In the genomic region with DNA sequence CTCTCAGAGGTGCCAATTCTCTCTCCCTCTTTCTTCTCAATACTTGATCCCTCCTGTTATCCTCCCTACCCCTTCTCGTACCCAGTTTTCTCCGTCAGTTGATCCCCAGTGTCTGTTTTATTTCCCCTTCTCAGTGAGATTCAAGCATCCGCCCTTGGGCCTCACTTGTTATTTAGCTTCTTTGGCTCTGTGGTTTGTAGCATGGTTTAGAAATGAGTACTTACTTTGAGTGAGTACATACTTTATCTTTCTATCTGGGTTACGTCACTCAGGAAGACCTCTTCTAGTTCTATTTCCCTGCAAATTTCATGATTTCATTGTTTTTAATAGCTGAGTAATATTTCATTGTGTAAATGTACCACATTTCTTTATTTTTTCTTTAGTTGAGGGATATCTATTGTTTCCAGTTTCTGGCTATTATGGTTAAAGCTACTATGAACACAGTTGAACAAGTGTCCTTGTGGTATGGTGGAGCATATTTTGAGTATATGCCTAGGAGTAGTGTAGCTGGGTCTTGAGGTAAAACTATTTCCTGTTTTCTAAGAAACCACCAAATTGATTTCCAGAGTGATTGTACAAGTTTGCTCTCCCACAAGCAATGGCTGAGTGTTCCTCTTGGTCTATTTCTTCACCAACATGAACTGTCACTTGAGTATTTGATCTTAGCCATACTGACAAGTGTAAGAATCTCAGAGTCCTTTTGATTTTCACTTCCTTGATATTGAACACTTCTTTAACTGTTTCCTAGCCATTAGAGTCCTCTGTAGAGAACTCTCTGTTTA, we compare ENCODE assay signal across 22 mouse cellular contexts. TPM values are rescaled to one million over a fixed set of nuclear protein-coding genes. Genes with fewer than 3 reads are reported as not detected.
A peak's percentile ranks its signal among the peaks of the same experiment; 100 is the strongest.
DNase-seq lines count a peak whose midpoint lies in the region; ATAC-seq and TF ChIP-seq lines count a peak whose summit lies in the region.
"Had no signal": no experiment of that assay in that cellular context is flagged by ENCODE, and none has a peak within 500 bp of the region (broad histone marks: within the 10 kb centered on the region; RNA-seq: fewer than 3 reads in every experiment).

No protein-coding gene starts in this region.

- H3K4me1 ChIP-seq in MEL (ENCODE audit: control insufficient read depth in 1 of 2, insufficient read depth in 2 of 2, low read length in 2 of 2), result peaks cover 0 to 2% of the 10 kb centered on the region in 2 experiments; a peak in 1 of 4 replicates
- H3K4me1 ChIP-seq: embryonic facial prominence, embryonic 12.5 days; heart, embryonic 15.5 days; limb, embryonic 12.5 days; neural tube, embryonic 13.5 days had no signal

- no peaks in the 10 kb centered on the region for H3K9me3 ChIP-seq in MEL (replicated peaks; ENCODE audit: insufficient read depth, low read length)
- H3K9me3 ChIP-seq: embryonic facial prominence, embryonic 12.5 days; heart, embryonic 15.5 days; limb, embryonic 12.5 days; neural tube, embryonic 13.5 days had no signal

- TF ChIP-seq CTCF in MEL (IDR thresholded peaks at IDR 0.05 in 2 of 3, conservative IDR thresholded peaks at IDR 0.05 in 1 of 3; ENCODE audit: control insufficient read depth in 1 of 3, insufficient read depth in 1 of 3, low read depth in 2 of 3, low read length in 3 of 3, poor library complexity in 1 of 3, severe bottlenecking in 1 of 3), result no peak

- TF ChIP-seq POLR2A in MEL (IDR thresholded peaks at IDR 0.05; ENCODE audit: control insufficient read depth in 1 of 2, insufficient read depth in 1 of 2, low read depth in 1 of 2, low read length in 2 of 2, poor library complexity in 1 of 2), result no peak

- TF ChIP-seq RAD21 in MEL (IDR thresholded peaks at IDR 0.05; ENCODE audit: low read depth, low read length), result no peak

- peak in 1 of 2 experiments; percentile 20; a peak in 1 of 4 replicates for TF ChIP-seq EP300 in MEL (IDR thresholded peaks at IDR 0.05; ENCODE audit: low read depth in 1 of 2, low read length in 2 of 2)

- peak; percentile 94 for ATAC-seq in inflammation-experienced regulatory T-cells, adult 6 months
- ATAC-seq: forebrain, postnatal 0 days had no signal

- no peaks in the 10 kb centered on the region for H3K79me2 ChIP-seq in MEL (ENCODE audit: control insufficient read depth, insufficient read depth, low read length, poor library complexity)

- H3K4me3 ChIP-seq in MEL (ENCODE audit: control insufficient read depth in 1 of 2, insufficient read depth in 1 of 2, low read depth in 2 of 2, low read length in 2 of 2), result no peak overlapping the region
- H3K4me3 ChIP-seq: embryonic facial prominence, embryonic 12.5 days; heart, adult 2 months; heart, embryonic 15.5 days; layer of hippocampus, adult 2 months; limb, embryonic 12.5 days; neural tube, embryonic 13.5 days had no signal

- peak; percentile 13 to 31 for DNase-seq in spleen, postnatal 36 days (ENCODE audit: low spot score in 2 of 2)
- DNase-seq in spleen, adult 12 weeks (ENCODE audit: low spot score), result no peak
- peak; percentile 33 for DNase-seq in MEL (ENCODE audit: low read depth, low spot score)
- DNase-seq in thymus, postnatal 25 days, result peak; percentile 18
- no peak for DNase-seq in adrenal gland, adult 2 months
- no peak for DNase-seq in frontal cortex, postnatal 14 days (ENCODE audit: low spot score in 2 of 2)
- DNase-seq: adrenal gland, postnatal 10 days; cerebellum, adult 18-20 months; forebrain, postnatal 0 days; gastrocnemius, postnatal 10 days; heart, adult 2 months; kidney, adult 11 months; right cerebral cortex, postnatal 14 days had no signal

- H3K27me3 ChIP-seq in MEL (ENCODE audit: control insufficient read depth in 1 of 2, insufficient read depth in 2 of 2, low read length in 2 of 2), result no peaks in the 10 kb centered on the region
- H3K27me3 ChIP-seq: embryonic facial prominence, embryonic 12.5 days; heart, embryonic 15.5 days; limb, embryonic 12.5 days; neural tube, embryonic 13.5 days had no signal

- H3K9ac ChIP-seq in MEL (ENCODE audit: control insufficient read depth, low read depth, low read length, poor library complexity, severe bottlenecking), result no peak overlapping the region
- H3K9ac ChIP-seq: embryonic facial prominence, embryonic 12.5 days; forebrain, postnatal 0 days; heart, embryonic 15.5 days; hindbrain, embryonic 14.5 days; limb, embryonic 12.5 days; liver, embryonic 14.5 days; neural tube, embryonic 13.5 days had no signal

- no peak overlapping the region for H3K27ac ChIP-seq in MEL (ENCODE audit: control insufficient read depth, low read depth, low read length)
- H3K27ac ChIP-seq: embryonic facial prominence, embryonic 12.5 days; heart, adult 2 months; heart, embryonic 15.5 days; hindbrain, embryonic 14.5 days; kidney, postnatal 0 days; layer of hippocampus, adult 2 months; limb, embryonic 12.5 days; liver, embryonic 14.5 days; neural tube, embryonic 13.5 days had no signal

- peaks cover 0 to 2% of the 10 kb centered on the region in 2 experiments; a peak in 2 of 4 replicates for H3K36me3 ChIP-seq in MEL (ENCODE audit: control insufficient read depth in 1 of 2, insufficient read depth in 2 of 2, low read length in 2 of 2)
- H3K36me3 ChIP-seq: neural tube, embryonic 13.5 days had no signal

TF ChIP-seq in MEL, 35 proteins besides CTCF, POLR2A, EP300 and RAD21:
- TF ChIP-seq GABPA (IDR thresholded peaks at IDR 0.05; ENCODE audit: low read depth, low read length) (no peak), SIN3A (IDR thresholded peaks at IDR 0.05; ENCODE audit: low read length) (0 out of 2 replicates have a peak, but pooled peaks have one; percentile 25), NRF1 (IDR thresholded peaks at IDR 0.05; ENCODE audit: insufficient read depth, low read depth, low read length, poor library complexity, severe bottlenecking) (no peak), CHD1 (IDR thresholded peaks at IDR 0.05; ENCODE audit: low read depth, low read length) (no peak), MXI1 (IDR thresholded peaks at IDR 0.05; ENCODE audit: low read depth, low read length) (no peak)

RNA-seq across cellular contexts. Expression of gene Eri2, which starts 42.3 kb away (rescaled TPM):
- total RNA-seq in MEL (2012; rRNA removed), result 9.4 and 10.6 TPM in 2 replicates
- 10 to 100 TPM in 1 of 2 experiments, not detected in 1; 11.0 TPM for polyA plus RNA-seq in MEL (2012; ENCODE audit: insufficient read depth in 1 of 2, insufficient read length in 2 of 2, low read depth in 1 of 2, low replicate concordance in 2 of 2, missing spikeins in 1 of 2)
- 10 to 100 TPM in 1 of 3 experiments, 1 to 10 TPM in 2; 7.2 to 14.3 (median 8.1) TPM for polyA plus RNA-seq in inflammation-experienced regulatory T-cells, adult 6 months (2017; shearing (Covaris generic))
- total RNA-seq in adrenal gland, adult 2 months (2021), result 1 to 10 TPM; 5.2 to 6.1 TPM
- 0.25 and 0.30 TPM in 2 replicates for polyA plus RNA-seq in adrenal gland, adult 2 months (2012; rRNA removed)

RNA-seq across cellular contexts. Expression of gene Rexo5, which starts 42.4 kb away (rescaled TPM):
- total RNA-seq in MEL (2012; rRNA removed), result 10.9 and 11.7 TPM in 2 replicates
- 10 to 100 TPM in 1 of 2 experiments, not detected in 1; 18.3 TPM for polyA plus RNA-seq in MEL (2012; ENCODE audit: insufficient read depth in 1 of 2, insufficient read length in 2 of 2, low read depth in 1 of 2, low replicate concordance in 2 of 2, missing spikeins in 1 of 2)
- polyA plus RNA-seq in inflammation-experienced regulatory T-cells, adult 6 months (2017; shearing (Covaris generic)), result 10 to 100 TPM; 32.0 to 39.9 (median 33.8) TPM
- total RNA-seq in adrenal gland, adult 2 months (2021), result 1 to 10 TPM; 5.9 to 6.5 TPM
- 0.49 and 1.5 TPM in 2 replicates for polyA plus RNA-seq in adrenal gland, adult 2 months (2012; rRNA removed)

RNA-seq across cellular contexts. Expression of gene Lyrm1, which starts 59.5 kb away (rescaled TPM):
- 2.1 and 4.0 TPM in 2 replicates for total RNA-seq in MEL (2012; rRNA removed)
- polyA plus RNA-seq in MEL (2012; ENCODE audit: insufficient read depth in 1 of 2, insufficient read length in 2 of 2, low read depth in 1 of 2, low replicate concordance in 2 of 2, missing spikeins in 1 of 2), result 1 to 10 TPM in 1 of 2 experiments, not detected in 1; 4.4 TPM
- polyA plus RNA-seq in inflammation-experienced regulatory T-cells, adult 6 months (2017; shearing (Covaris generic)), result 10 to 100 TPM; 16.8 to 26.1 (median 17.9) TPM
- 10 to 100 TPM; 11.4 to 12.3 TPM for total RNA-seq in adrenal gland, adult 2 months (2021)
- polyA plus RNA-seq in adrenal gland, adult 2 months (2012; rRNA removed), result 0.38 and 0.83 TPM in 2 replicates

RNA-seq across cellular contexts. Expression of gene Dcun1d3, which starts 59.9 kb away (rescaled TPM):
- total RNA-seq in MEL (2012; rRNA removed), result 2.5 and 3.3 TPM in 2 replicates
- 1 to 10 TPM in 1 of 2 experiments, not detected in 1; 5.6 TPM for polyA plus RNA-seq in MEL (2012; ENCODE audit: insufficient read depth in 1 of 2, insufficient read length in 2 of 2, low read depth in 1 of 2, low replicate concordance in 2 of 2, missing spikeins in 1 of 2)
- 1 to 10 TPM; 5.8 to 10.0 (median 9.4) TPM for polyA plus RNA-seq in inflammation-experienced regulatory T-cells, adult 6 months (2017; shearing (Covaris generic))
- total RNA-seq in adrenal gland, adult 2 months (2021), result 10 to 100 TPM; 26.8 to 44.8 TPM
- 6.5 and 6.7 TPM in 2 replicates for polyA plus RNA-seq in adrenal gland, adult 2 months (2012; rRNA removed)

Comparison
In these comparisons a context has a peak if more than half of its experiments do, and no peak if none do; other contexts are left out.
1. DNase-seq: peak in spleen, postnatal 36 days (2 of 2), MEL (single experiment) and thymus, postnatal 25 days (single experiment); none in spleen, adult 12 weeks (single experiment), adrenal gland, adult 2 months (single experiment) and frontal cortex, postnatal 14 days (0 of 2).